Mouse (Mus musculus): ENCODE measurements around the gene 1700012P22Rik. TPM values are rescaled to one million over a fixed set of nuclear protein-coding genes. Genes with fewer than 3 reads are reported as not detected.

Gene 1700012P22Rik
- polyA plus RNA-seq, 1 experiment from 2014 or later = not detected

- no peak for ATAC-seq (replicated peaks; ENCODE audit: extremely low read depth, insufficient read depth, low FRiP score)
- Histone ChIP-seq H3K4me3 (ENCODE audit: low read length) (no peak within 1 kb of the TSS), H3K9ac (ENCODE audit: low read length) (no peak within 1 kb of the TSS), H3K27me3 (ENCODE audit: control insufficient read depth, insufficient read depth, low read length) (no peaks in the 10 kb centered on the region), H3K27ac (ENCODE audit: low read length) (no peak within 1 kb of the TSS), H3K36me3 (ENCODE audit: control insufficient read depth, insufficient read depth) (no peaks in the 10 kb centered on the region), H3K9me3 (replicated peaks; ENCODE audit: control insufficient read depth, low read length) (no peaks in the 10 kb centered on the region), H3K4me1 (ENCODE audit: control insufficient read depth, insufficient read depth, low read length) (no peaks in the 10 kb centered on the region), H3K4me2 (ENCODE audit: low read depth, low read length) (no peak within 1 kb of the TSS)
- WGBS = 39% methylated on average over 2 of the region's 2 CpGs
These were observed 60.7 kb downstream of the 1700012P22Rik start, which contains the start of gene Pramef20 for GRCm38 (mm10) chr4:144377911-144378310. Pramef20 (minus strand) TSS chr4:144377933.

Other genes with a start within 250 kb of the 1700012P22Rik start
- gene Oog2, start 248.1 kb downstream of the 1700012P22Rik start, polyA plus RNA-seq (2015; fragmentation: Nextera tagmentation; extraction: Ambion mirVana) = not detected in 2 replicates
- gene C87977, start 225.5 kb downstream of the 1700012P22Rik start, polyA plus RNA-seq (2015; fragmentation: Nextera tagmentation; extraction: Ambion mirVana) = not detected in 2 replicates
- not detected in 2 replicates for gene Pramel5, start 158.3 kb downstream of the 1700012P22Rik start, polyA plus RNA-seq (2015; fragmentation: Nextera tagmentation; extraction: Ambion mirVana)
- not detected in 2 replicates for gene Gm13128, start 108.5 kb downstream of the 1700012P22Rik start, polyA plus RNA-seq (2015; fragmentation: Nextera tagmentation; extraction: Ambion mirVana)
- not detected in 2 replicates for gene Gm13119, start 80.8 kb downstream of the 1700012P22Rik start, polyA plus RNA-seq (2015; fragmentation: Nextera tagmentation; extraction: Ambion mirVana)
- not detected in 2 replicates for gene Pramef20, start 60.8 kb downstream of the 1700012P22Rik start, polyA plus RNA-seq (2015; fragmentation: Nextera tagmentation; extraction: Ambion mirVana)
- gene Pramef12, start 30.3 kb downstream of the 1700012P22Rik start, polyA plus RNA-seq (2015; fragmentation: Nextera tagmentation; extraction: Ambion mirVana) = 0.05 TPM in 1 of 2 replicates, not detected in the other
- not detected in 2 replicates for gene Gm9944, start 14.5 kb upstream of the 1700012P22Rik start, polyA plus RNA-seq (2015; fragmentation: Nextera tagmentation; extraction: Ambion mirVana)
- not detected in 2 replicates for gene Aadacl3, start 25.0 kb upstream of the 1700012P22Rik start, polyA plus RNA-seq (2015; fragmentation: Nextera tagmentation; extraction: Ambion mirVana)
- gene 9430007A20Rik, start 81.0 kb upstream of the 1700012P22Rik start, polyA plus RNA-seq (2015; fragmentation: Nextera tagmentation; extraction: Ambion mirVana) = not detected in 2 replicates
- not detected in 2 replicates for gene Gm13124, start 126.4 kb upstream of the 1700012P22Rik start, polyA plus RNA-seq (2015; fragmentation: Nextera tagmentation; extraction: Ambion mirVana)
- gene Aadacl4, start 174.9 kb upstream of the 1700012P22Rik start, polyA plus RNA-seq (2015; fragmentation: Nextera tagmentation; extraction: Ambion mirVana) = not detected in 2 replicates
- gene Gm436, start 247.6 kb upstream of the 1700012P22Rik start, polyA plus RNA-seq (2015; fragmentation: Nextera tagmentation; extraction: Ambion mirVana) = not detected in 2 replicates

Measured in heart, embryonic 16.5 days (tissue).